Mouse (Mus musculus): ENCODE results near the gene Hnrnpr. TPM values are rescaled to one million over a fixed set of nuclear protein-coding genes. Genes with fewer than 3 reads are reported as not detected.

Gene Hnrnpr
- polyA plus RNA-seq, 1 experiment from 2014 or later, result 84.7 TPM

Other genes with a start within 250 kb of the Hnrnpr start
- 80.9 and 88.1 TPM in 2 replicates for gene Id3, start 167.4 kb upstream of the Hnrnpr start, polyA plus RNA-seq (2016; fragmentation: Nextera tagmentation; extraction: Ambion mirVana)
- 63.4 and 69.1 TPM in 2 replicates for gene E2f2, start 138.5 kb upstream of the Hnrnpr start, polyA plus RNA-seq (2016; fragmentation: Nextera tagmentation; extraction: Ambion mirVana)
- gene Asap3, start 104.6 kb upstream of the Hnrnpr start, polyA plus RNA-seq (2016; fragmentation: Nextera tagmentation; extraction: Ambion mirVana), result 1.5 and 1.9 TPM in 2 replicates
- gene Tcea3, start 63.2 kb upstream of the Hnrnpr start, polyA plus RNA-seq (2016; fragmentation: Nextera tagmentation; extraction: Ambion mirVana), result 9.8 and 11.1 TPM in 2 replicates
- gene Zfp46, start 26.3 kb upstream of the Hnrnpr start, polyA plus RNA-seq (2016; fragmentation: Nextera tagmentation; extraction: Ambion mirVana), result 5.5 and 5.7 TPM in 2 replicates
- not detected in 2 replicates for gene Htr1d, start 112.6 kb downstream of the Hnrnpr start, polyA plus RNA-seq (2016; fragmentation: Nextera tagmentation; extraction: Ambion mirVana)
- gene 6030445D17Rik, start 151.3 kb downstream of the Hnrnpr start, polyA plus RNA-seq (2016; fragmentation: Nextera tagmentation; extraction: Ambion mirVana), result 0.10 TPM in 1 of 2 replicates, not detected in the other
- gene Luzp1, start 158.8 kb downstream of the Hnrnpr start, polyA plus RNA-seq (2016; fragmentation: Nextera tagmentation; extraction: Ambion mirVana), result 25.6 and 25.7 TPM in 2 replicates